Mouse (Mus musculus) heart, embryonic 13.5 days (tissue): Measurements from ENCODE around the gene Art3. TPM values are rescaled to one million over a fixed set of nuclear protein-coding genes. Genes with fewer than 3 reads are reported as not detected.

Experiments used
- ATAC-seq: fragments of 200-750 bp; cut with Nextera tagmentation; 2 replicates; pipeline ENCODE4 v1.8.0; 2017; ENCODE audit warnings: moderate TSS enrichment; ENCODE audit not compliant: insufficient number of reproducible peaks, low FRiP score, low TSS enrichment; ENCODE audit errors: extremely low read depth
- H3K27ac ChIP-seq: fragments of 300-500 bp; sonication (generic); replicated peaks from 2 replicates; pipeline ENCODE4 v1.5.1; 2015; ENCODE audit warnings: moderate library complexity, mild to moderate bottlenecking, inconsistent platforms
- H3K27me3 ChIP-seq: fragments of 300-500 bp; sonication (generic); replicated peaks from 2 replicates; pipeline ENCODE4 v1.6.1; 2015; ENCODE audit warnings: mild to moderate bottlenecking, inconsistent platforms
- H3K36me3 ChIP-seq: fragments of 300-500 bp; sonication (generic); 2 replicates; pipeline ENCODE4 v1.6.1; 2015; ENCODE audit warnings: mild to moderate bottlenecking, inconsistent platforms
- H3K4me1 ChIP-seq: fragments of 300-500 bp; sonication (generic); 2 replicates; pipeline ENCODE4 v1.6.1; 2015; ENCODE audit warnings: inconsistent platforms
- H3K4me2 ChIP-seq: fragments of 300-500 bp; sonication (generic); 2 replicates; pipeline ENCODE4 v1.6.1; 2015; ENCODE audit warnings: inconsistent platforms, mild to moderate bottlenecking, moderate library complexity
- H3K4me3 ChIP-seq: fragments of 300-500 bp; sonication (generic); 2 replicates; pipeline ENCODE4 v1.5.1; 2015; ENCODE audit warnings: moderate library complexity, mild to moderate bottlenecking, inconsistent platforms
- H3K9ac ChIP-seq: fragments of 300-500 bp; sonication (generic); 2 replicates; pipeline ENCODE4 v1.6.1; 2015; ENCODE audit warnings: inconsistent platforms, mild to moderate bottlenecking, moderate library complexity
- H3K9me3 ChIP-seq: fragments of 300-500 bp; sonication (generic); 2 replicates; pipeline ENCODE4 v1.6.1; 2016; ENCODE audit warnings: inconsistent platforms
- WGBS: fragments of 180-500 bp; shearing (Covaris S2); methylation state at CpG from one replicate; pipeline ENCODE4 v1.1.7; 2015; ENCODE audit warnings: mixed read lengths; 5-methylcytosine and 5-hydroxymethylcytosine counted together
- microRNA-seq: library from miRNA; unstranded; fragments of <30 nt; microRNA quantifications from one replicate; pipeline ENCODE4, GENCODE M21; 2016
- polyA plus RNA-seq: library from polyadenylated mRNA; unstranded; fragments of >200 nt; fragmentation: Nextera tagmentation; extraction: Ambion mirVana; gene quantifications from 2 replicates; pipeline ENCODE4 v1.2.1, GENCODE M21; 2015

Gene Art3
- polyA plus RNA-seq, 1 experiment from 2014 or later = 35.4 TPM

- WGBS = 14% methylated on average over 5 of the region's 5 CpGs
- no peaks in the 10 kb centered on the region for H3K9me3 ChIP-seq
- ATAC-seq = no peak
- H3K4me2 ChIP-seq = no peak overlapping the region
- peaks cover 33% of the 10 kb centered on the region for H3K36me3 ChIP-seq
- H3K9ac ChIP-seq = no peak overlapping the region
- no peaks in the 10 kb centered on the region for H3K27me3 ChIP-seq
- no peak overlapping the region for H3K4me3 ChIP-seq
- peaks cover 5% of the 10 kb centered on the region for H3K4me1 ChIP-seq
- H3K27ac ChIP-seq = no peak overlapping the region
Observed at GRCm38 (mm10) chr5:92461321-92461720, 129.7 kb downstream of the Art3 start.

Small RNA genes lying within 50 kb of the gene (microRNA-seq; reads per million reads assigned to microRNA genes)
- not detected for gene Mir6415

Other genes with a start within 250 kb of the Art3 start
- gene G3bp2, start 248.1 kb upstream of the Art3 start, polyA plus RNA-seq = 132 and 153 TPM in 2 replicates
- 30.2 and 32.1 TPM in 2 replicates for gene Uso1, start 193.9 kb upstream of the Art3 start, polyA plus RNA-seq
- not detected in 2 replicates for gene U90926, start 116.4 kb upstream of the Art3 start, polyA plus RNA-seq
- 0.13 TPM in 1 of 2 replicates, not detected in the other for gene Ppef2, start 75.5 kb upstream of the Art3 start, polyA plus RNA-seq
- 4.5 and 4.9 TPM in 2 replicates for gene Naaa, start 53.7 kb upstream of the Art3 start, polyA plus RNA-seq
- gene Sdad1, start 21.3 kb upstream of the Art3 start, polyA plus RNA-seq = 20.9 and 23.5 TPM in 2 replicates
- 0.05 TPM in 1 of 2 replicates, not detected in the other for gene Cxcl9, start 3.7 kb upstream of the Art3 start, polyA plus RNA-seq
- gene Cxcl10, start 17.1 kb downstream of the Art3 start, polyA plus RNA-seq = 1.6 and 2.0 TPM in 2 replicates
- 35.8 and 39.4 TPM in 2 replicates for gene Nup54, start 103.4 kb downstream of the Art3 start, polyA plus RNA-seq
- gene Scarb2, start 175.0 kb downstream of the Art3 start, polyA plus RNA-seq = 14.4 and 15.6 TPM in 2 replicates
- gene Fam47e, start 223.2 kb downstream of the Art3 start, polyA plus RNA-seq = not detected in 2 replicates